Mouse (Mus musculus) left cerebral cortex, postnatal 10 days (tissue): ENCODE results near the gene Slc30a3. TPM values are rescaled to one million over a fixed set of nuclear protein-coding genes. Genes with fewer than 3 reads are reported as not detected.
A peak's percentile ranks its signal among the peaks of the same experiment; 100 is the strongest.

Source experiments
- DNase-seq, 2 experiments: peaks; one replicate each; pipeline ENCODE4 v3.0.0; 2021 to 2022; ENCODE audit warnings: low spot score in 2 of 2, mixed read lengths in 1 of 2; ENCODE audit errors: extremely low spot score in 1 of 2
- intact Hi-C: fragments of 180-260 bp; cut with DNase I; formaldehyde crosslinking; loops from one replicate; pipeline ENCODE4 v1.15.1; 2025
- total RNA-seq, 2 experiments: library from RNA; stranded (reverse); gene quantifications; 2 replicates each; pipeline ENCODE4 v1.2.3; 2021

Slc30a3 gene
- total RNA-seq = 100 to 1,000 TPM; 101 to 118 TPM

DNA sequence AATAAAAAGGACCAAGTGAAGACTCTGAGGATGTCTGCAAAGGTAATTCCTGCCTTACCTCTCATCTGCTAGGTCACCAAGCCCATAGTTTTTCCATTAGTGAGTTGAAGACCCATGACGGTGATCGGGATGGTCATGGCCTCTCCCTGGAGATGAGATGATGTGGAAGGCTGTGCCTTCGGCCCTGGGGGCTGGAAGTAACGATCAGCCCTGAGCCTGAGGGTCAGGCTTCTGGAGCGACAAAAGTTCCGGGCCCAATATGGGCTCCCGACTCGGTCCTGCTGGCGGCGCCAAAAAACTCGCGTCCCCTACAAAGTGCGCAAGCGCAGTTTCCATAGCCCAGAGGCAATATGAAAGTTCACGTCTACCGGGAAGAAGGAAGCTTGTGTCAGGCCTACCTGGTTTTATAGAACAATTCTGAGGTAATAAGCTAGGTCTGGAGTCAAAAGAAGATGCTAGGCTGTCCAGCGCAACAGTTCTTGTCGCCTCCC lies at the start of gene Slc30a3:
Gene Slc30a3 (minus strand): TSS at position 238 of the 491 bp plus-strand sequence.
- intact Hi-C loops = no loop called here

GRCm38 (mm10) chr5:31154152-31154553 lies 46.1 kb upstream of the Slc30a3 start, which contains the start of gene Mpv17:
TSS of gene Mpv17 (minus strand) at chr5:31154251.
- intact Hi-C loops = no loop called here
- DNase-seq = peak; percentile 77 to 88

More for the DNA sequence above, at the start of gene Slc30a3:
- DNase-seq = no peak

- intact Hi-C loops = no loop called here
- DNase-seq = no peak
Observed at GRCm38 (mm10) chr5:31153516-31154151, 45.6 kb upstream of the Slc30a3 start.

- DNase-seq = no peak
- intact Hi-C loops = no loop called here
Observed at GRCm38 (mm10) chr5:31151746-31152145, 43.7 kb upstream of the Slc30a3 start.

- DNase-seq = no peak
- intact Hi-C loops = no loop called here
Observed at GRCm38 (mm10) chr5:31149781-31150180, 41.7 kb upstream of the Slc30a3 start.

- DNase-seq = no peak
- intact Hi-C loops = no loop called here
Observed at GRCm38 (mm10) chr5:31138968-31139425, 31.0 kb upstream of the Slc30a3 start.

GRCm38 (mm10) chr5:31138241-31138967 lies 30.4 kb upstream of the Slc30a3 start, which contains the start of gene Ucn:
TSS of gene Ucn (minus strand) at chr5:31138829.
- intact Hi-C loops = no loop called here
- DNase-seq = peak in 1 of 2 experiments; percentile 40

DNA sequence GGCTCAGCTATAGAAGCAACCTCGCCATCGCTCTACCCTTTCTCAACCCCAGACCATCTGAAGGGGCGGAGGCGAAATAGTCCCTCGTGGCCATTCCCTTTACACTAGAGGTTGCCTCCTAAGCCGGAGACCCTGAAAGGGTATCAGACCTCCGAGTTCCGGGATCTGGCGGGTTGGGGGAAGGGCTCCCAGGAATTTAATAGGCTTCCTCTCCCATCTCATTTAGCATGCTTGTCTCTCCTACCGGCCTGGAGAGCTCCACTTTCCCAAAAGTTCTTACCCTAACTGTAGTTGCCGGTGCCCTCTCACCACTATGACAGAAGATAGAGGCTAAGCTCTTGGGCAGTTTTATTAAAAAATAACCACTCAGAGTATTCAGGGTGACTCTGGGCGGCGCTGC lies 29.6 kb upstream of the Slc30a3 start:
- intact Hi-C loops = no loop called here
- DNase-seq = no peak

GRCm38 (mm10) chr5:31136730-31137424 lies 28.8 kb upstream of the Slc30a3 start:
- intact Hi-C loops = no loop called here
- no peak for DNase-seq

- DNase-seq = no peak
- intact Hi-C loops = no loop called here
Observed at GRCm38 (mm10) chr5:31126050-31126449, 18.0 kb upstream of the Slc30a3 start.

GRCm38 (mm10) chr5:31123481-31123880 lies 15.4 kb upstream of the Slc30a3 start:
- intact Hi-C loops = no loop called here
- no peak for DNase-seq

DNA sequence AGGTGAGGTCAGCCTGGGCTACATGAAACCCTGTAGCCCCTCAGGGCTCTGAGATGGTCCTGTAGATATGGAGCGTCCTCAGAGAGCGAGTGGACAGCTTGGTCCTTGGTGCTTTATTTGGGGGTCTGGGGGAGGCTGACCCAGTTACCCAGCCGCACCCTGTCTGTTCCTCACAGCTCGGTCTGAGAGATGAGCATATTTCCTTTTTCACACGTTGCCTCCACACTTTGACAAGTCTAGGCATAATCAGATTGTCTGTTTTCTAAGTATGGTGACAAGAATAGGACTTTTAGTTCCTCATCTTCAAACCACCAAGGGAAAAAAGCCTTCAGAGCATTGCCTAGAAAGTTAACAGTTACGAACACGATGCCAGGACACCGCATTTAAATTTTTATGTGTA lies 13.1 kb upstream of the Slc30a3 start:
- intact Hi-C loops = no loop called here
- peak in 1 of 2 experiments; percentile 50 for DNase-seq

GRCm38 (mm10) chr5:31116912-31117311 lies 8.9 kb upstream of the Slc30a3 start:
- DNase-seq = no peak
- intact Hi-C loops = no loop called here

- intact Hi-C loops = no loop called here
- DNase-seq = no peak
Observed at GRCm38 (mm10) chr5:31116354-31116753, 8.3 kb upstream of the Slc30a3 start, which contains the start of gene Trim54. TSS of gene Trim54 (plus strand) at chr5:31116712.

DNA sequence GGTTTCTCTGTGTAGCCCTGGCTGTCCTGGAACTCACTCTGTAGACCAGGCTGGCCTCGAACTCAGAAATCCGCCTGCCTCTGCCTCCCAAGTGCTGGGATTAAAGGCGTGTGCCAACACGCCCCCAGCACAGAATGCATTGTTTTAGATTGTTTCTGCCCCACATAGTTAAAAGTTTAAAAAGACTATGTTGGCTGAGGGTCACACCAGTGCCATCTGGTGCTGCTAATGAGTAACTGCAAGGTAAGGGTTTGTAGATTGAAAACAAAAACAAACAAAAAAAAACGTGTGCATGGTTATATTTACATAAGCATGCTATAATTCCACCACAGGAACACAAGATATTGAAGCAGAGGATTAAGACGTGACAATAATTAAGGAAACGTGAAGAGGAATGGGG lies 2.7 kb upstream of the Slc30a3 start:
- no peak for DNase-seq
- intact Hi-C loops = no loop called here

GRCm38 (mm10) chr5:31105814-31106335 lies 2.2 kb downstream of the Slc30a3 start, which contains the start of gene Dnajc5g:
TSS of gene Dnajc5g (plus strand) at chr5:31106285.
- DNase-seq = no peak
- intact Hi-C loops = no loop called here

DNA sequence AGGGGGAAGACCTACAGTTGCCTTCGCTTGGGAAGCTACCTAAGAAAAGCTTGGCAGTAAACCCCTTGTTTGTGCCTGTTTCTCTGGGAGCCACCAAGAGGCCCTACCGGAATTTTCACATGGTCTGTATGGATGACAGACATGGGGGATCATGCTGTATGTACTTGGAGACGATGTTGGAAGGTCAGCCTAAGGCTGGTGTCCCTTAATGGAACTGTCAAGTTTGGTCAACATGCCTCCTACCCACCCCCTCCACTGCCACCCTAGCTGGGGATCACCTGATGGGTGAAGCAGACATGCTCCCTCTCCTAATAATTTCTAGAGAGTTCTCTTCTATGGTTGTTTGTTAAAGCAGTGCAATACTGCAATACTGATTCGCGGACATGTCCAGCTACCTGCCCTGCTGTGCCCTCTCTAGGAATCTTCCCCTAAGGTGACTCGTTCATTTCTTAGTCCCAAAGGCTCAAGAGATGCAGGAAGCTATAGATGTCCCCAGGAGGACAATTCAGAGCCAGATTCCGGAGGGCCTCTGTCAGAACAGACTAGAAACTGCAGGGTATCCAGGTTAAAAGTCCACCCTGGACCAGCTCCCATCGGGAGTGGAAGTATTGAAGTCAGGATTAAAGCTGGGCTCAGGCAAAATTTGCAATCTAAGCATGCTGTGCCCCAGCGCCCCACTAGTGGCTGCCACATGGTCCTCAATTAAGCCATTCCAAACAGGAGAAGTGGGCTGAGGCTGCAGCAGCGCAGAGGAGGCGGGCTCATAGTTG lies 12.1 kb downstream of the Slc30a3 start:
- DNase-seq = no peak
- intact Hi-C loops = no loop called here
